Mouse (Mus musculus): ENCODE results near the gene Plcg2. TPM values are rescaled to one million over a fixed set of nuclear protein-coding genes. Genes with fewer than 3 reads are reported as not detected.

Plcg2 gene
- polyA plus RNA-seq, 1 experiment from 2014 or later, result 1.3 TPM

DNA sequence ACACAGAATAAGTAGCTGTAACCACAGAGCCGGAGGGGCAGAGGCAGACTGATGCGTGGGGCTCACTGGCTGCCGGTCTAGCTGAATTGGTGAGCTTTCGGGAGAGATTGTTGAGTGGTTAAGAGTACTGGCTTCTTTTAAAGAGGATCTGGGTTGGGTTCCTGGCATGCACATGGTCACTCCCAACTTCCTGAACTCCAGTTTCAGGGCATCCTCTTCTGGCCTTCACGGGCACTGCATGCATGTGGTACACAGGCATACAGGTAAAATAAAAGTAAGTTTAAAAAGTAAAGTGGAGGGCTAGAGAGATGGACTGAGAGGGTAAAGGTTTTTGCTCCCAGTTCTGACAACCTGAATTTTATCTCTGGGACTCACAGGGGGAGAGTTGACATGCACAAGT, 52.4 kb downstream of the Plcg2 start:
- Histone ChIP-seq H3K9ac (ENCODE audit: low read depth, low read length) (no peak overlapping the region), H3K36me3 (ENCODE audit: control insufficient read depth, insufficient read depth, low read length) (no peaks in the 10 kb centered on the region), H3K4me2 (ENCODE audit: low read length) (no peak overlapping the region), H3K27me3 (replicated peaks; ENCODE audit: control insufficient read depth, insufficient read depth, low read length) (no peaks in the 10 kb centered on the region), H3K4me1 (ENCODE audit: control insufficient read depth, insufficient read depth, low read depth, low read length) (no peaks in the 10 kb centered on the region), H3K4me3 (ENCODE audit: low read length) (no peak overlapping the region), H3K9me3 (ENCODE audit: control insufficient read depth, low read length) (no peaks in the 10 kb centered on the region), H3K27ac (ENCODE audit: low read depth, low read length) (no peak overlapping the region)
- ATAC-seq, result no peak
- WGBS, result 93% methylated on average over 5 of the region's 5 CpGs

DNA sequence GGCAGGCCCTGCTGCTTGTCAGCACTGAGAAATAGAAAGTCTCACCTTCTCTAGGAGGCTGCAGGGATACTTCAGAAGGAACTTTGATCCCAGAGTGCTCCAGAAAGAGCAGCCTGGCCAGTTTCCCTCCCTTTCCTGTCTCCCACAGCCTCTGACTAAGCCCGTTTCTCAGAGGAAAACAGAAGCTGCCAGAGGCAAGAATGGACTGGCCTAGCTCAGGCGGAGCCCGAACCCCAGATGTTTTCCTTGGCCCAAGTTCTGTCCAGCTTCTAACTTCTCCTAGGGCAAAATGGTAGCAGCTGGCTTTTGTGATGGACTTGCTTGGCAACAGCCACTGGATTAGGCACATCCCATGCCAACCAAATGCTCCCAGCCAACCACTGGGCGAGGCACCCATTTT, 62.9 kb downstream of the Plcg2 start:
- Histone ChIP-seq H3K9me3 (ENCODE audit: control insufficient read depth, low read length) (no peaks in the 10 kb centered on the region), H3K27ac (ENCODE audit: low read depth, low read length) (no peak overlapping the region), H3K36me3 (ENCODE audit: control insufficient read depth, insufficient read depth, low read length) (no peaks in the 10 kb centered on the region), H3K4me2 (ENCODE audit: low read length) (no peak overlapping the region), H3K27me3 (replicated peaks; ENCODE audit: control insufficient read depth, insufficient read depth, low read length) (no peaks in the 10 kb centered on the region), H3K4me3 (ENCODE audit: low read length) (no peak overlapping the region), H3K9ac (ENCODE audit: low read depth, low read length) (no peak overlapping the region), H3K4me1 (ENCODE audit: control insufficient read depth, insufficient read depth, low read depth, low read length) (no peaks in the 10 kb centered on the region)
- 71% methylated on average over 4 of the region's 4 CpGs for WGBS
- ATAC-seq, result no peak

DNA sequence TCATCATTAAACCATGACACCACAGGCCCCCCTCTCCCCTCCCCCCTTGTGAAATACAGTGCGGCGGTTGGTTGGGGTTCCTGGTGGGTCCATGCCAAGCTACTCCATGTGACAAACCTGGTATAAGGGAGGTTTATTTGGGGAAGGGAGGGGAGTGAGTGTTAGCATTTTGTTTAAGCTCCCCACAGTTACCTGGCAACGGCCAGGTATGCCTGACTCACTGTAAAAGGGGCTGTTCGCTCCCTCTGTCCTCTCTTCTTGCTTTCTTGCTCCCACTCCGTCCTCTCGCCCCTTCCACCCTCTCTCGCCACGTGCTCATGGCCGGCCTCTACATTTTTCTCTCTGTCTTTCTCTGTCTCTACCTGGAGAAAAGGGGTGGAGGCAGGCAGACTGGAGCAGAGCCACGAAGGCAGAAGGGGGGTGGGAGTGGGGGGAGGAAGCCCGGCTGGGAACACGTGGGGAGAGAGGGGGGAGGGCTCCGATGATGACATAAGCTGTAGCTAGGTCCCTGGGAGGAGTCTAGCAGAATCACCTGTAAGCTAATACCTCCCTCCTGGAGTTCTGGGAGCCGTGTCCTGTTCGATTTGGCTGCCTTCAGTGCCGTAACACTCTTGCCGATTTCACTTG, 63.8 kb downstream of the Plcg2 start:
- Histone ChIP-seq H3K9ac (ENCODE audit: low read depth, low read length) (no peak overlapping the region), H3K4me3 (ENCODE audit: low read length) (no peak overlapping the region), H3K4me2 (ENCODE audit: low read length) (peak overlapping the region; percentile 29), H3K27me3 (replicated peaks; ENCODE audit: control insufficient read depth, insufficient read depth, low read length) (no peaks in the 10 kb centered on the region), H3K9me3 (ENCODE audit: control insufficient read depth, low read length) (no peaks in the 10 kb centered on the region), H3K36me3 (ENCODE audit: control insufficient read depth, insufficient read depth, low read length) (no peaks in the 10 kb centered on the region), H3K4me1 (ENCODE audit: control insufficient read depth, insufficient read depth, low read depth, low read length) (no peaks in the 10 kb centered on the region), H3K27ac (ENCODE audit: low read depth, low read length) (no peak overlapping the region)
- ATAC-seq, result 0 out of 2 replicates have a peak, but pooled peaks have one; percentile 20
- 16% methylated on average over 17 of the region's 17 CpGs for WGBS

DNA sequence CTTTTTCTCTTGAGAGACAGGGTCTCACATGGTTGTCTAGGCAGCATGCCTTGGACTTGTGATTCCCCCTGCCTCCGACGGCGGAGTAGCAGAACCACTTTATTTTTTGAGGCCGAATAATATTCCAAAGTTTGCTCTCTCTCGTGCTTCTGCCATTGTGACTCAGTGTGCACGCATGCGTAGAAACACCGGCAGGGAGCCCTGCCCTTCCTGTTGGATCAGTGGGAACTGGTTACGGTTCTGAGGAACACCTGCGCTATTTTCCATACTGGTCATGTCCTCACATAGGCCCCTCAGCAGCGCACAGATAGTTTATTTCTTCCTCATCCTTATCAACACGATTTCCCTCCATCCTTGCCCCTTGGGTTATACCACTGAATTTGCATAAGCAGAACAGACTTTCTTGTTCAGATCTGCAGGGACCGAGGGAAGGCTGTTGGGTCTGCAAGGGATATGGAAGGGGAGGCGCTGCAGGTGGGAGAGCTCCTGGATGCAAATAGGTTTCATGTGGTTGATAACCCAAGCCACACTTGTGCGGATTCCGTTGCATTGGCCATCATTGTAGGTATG, 64.4 kb downstream of the Plcg2 start:
- H3K4me2 ChIP-seq (ENCODE audit: low read length), result peak overlapping the region; percentile 29; the same call in 1 of the 2 replicates
- ATAC-seq, result no peak
- WGBS, result 33% methylated on average over 16 of the region's 16 CpGs

DNA sequence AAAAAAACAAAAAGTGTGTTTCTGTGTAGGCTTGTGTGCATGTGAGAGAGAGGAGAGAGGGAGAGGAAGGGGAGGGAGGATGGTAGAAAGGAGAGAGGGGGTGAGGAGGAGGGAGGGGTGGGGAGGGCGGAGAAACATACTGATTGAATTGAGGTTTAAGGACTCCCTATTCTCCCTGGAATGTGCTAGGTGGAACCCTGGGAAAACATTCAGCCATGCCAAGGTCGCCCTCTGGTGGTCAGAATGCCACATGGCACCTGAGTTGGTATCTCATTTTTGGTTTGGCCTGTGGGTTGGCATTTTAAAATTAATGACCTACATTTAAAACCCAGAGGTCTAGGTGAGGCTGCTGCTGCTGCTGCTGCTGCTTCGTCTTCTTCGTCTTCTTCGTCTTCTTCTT, 71.3 kb downstream of the Plcg2 start:
- no peaks in the 10 kb centered on the region for H3K27me3 ChIP-seq (replicated peaks; ENCODE audit: control insufficient read depth, insufficient read depth, low read length)
- H3K4me1 ChIP-seq (ENCODE audit: control insufficient read depth, insufficient read depth, low read depth, low read length), result no peaks in the 10 kb centered on the region
- H3K4me3 ChIP-seq (ENCODE audit: low read length), result no peak overlapping the region
- 40% methylated on average over 5 of the region's 5 CpGs for WGBS
- H3K4me2 ChIP-seq (ENCODE audit: low read length), result no peak overlapping the region
- ATAC-seq, result no peak
- no peaks in the 10 kb centered on the region for H3K36me3 ChIP-seq (ENCODE audit: control insufficient read depth, insufficient read depth, low read length)
- no peak overlapping the region for H3K9ac ChIP-seq (ENCODE audit: low read depth, low read length)
- no peak overlapping the region for H3K27ac ChIP-seq (ENCODE audit: low read depth, low read length)
- H3K9me3 ChIP-seq (ENCODE audit: control insufficient read depth, low read length), result no peaks in the 10 kb centered on the region

More for the DNA sequence above, 64.4 kb downstream of the Plcg2 start:
- Histone ChIP-seq H3K27me3 (replicated peaks; ENCODE audit: control insufficient read depth, insufficient read depth, low read length) (no peaks in the 10 kb centered on the region), H3K27ac (ENCODE audit: low read depth, low read length) (no peak overlapping the region), H3K4me1 (ENCODE audit: control insufficient read depth, insufficient read depth, low read depth, low read length) (no peaks in the 10 kb centered on the region), H3K9me3 (ENCODE audit: control insufficient read depth, low read length) (no peaks in the 10 kb centered on the region), H3K36me3 (ENCODE audit: control insufficient read depth, insufficient read depth, low read length) (no peaks in the 10 kb centered on the region), H3K4me3 (ENCODE audit: low read length) (no peak overlapping the region), H3K9ac (ENCODE audit: low read depth, low read length) (no peak overlapping the region)

DNA sequence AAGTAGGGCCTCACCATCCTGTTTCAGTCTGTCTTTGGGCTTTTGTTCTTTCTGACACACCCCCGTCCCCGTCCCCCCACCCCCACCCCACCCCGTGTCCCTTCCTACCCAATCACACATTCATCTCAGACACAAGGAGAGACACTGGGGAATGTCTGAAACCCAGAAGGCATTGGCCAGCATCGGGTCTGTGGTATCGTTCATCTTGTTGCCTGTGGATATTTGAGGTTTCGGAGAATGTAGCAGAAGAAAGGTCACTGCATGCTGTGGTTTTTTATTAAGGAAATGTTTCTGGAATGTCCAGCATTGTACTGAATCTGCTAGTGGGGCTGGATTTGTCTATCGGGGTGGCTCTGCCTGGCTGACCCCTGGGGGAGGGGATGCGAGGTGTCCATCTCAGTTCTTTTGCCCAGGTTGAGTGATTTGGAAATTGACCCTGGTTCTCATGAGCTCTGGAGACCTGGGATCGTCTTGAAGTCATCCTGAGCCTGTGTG, 78.2 kb downstream of the Plcg2 start:
- Histone ChIP-seq H3K27me3 (replicated peaks; ENCODE audit: control insufficient read depth, insufficient read depth, low read length) (no peaks in the 10 kb centered on the region), H3K4me1 (ENCODE audit: control insufficient read depth, insufficient read depth, low read depth, low read length) (no peaks in the 10 kb centered on the region), H3K4me3 (ENCODE audit: low read length) (no peak overlapping the region), H3K4me2 (ENCODE audit: low read length) (no peak overlapping the region), H3K27ac (ENCODE audit: low read depth, low read length) (no peak overlapping the region), H3K36me3 (ENCODE audit: control insufficient read depth, insufficient read depth, low read length) (no peaks in the 10 kb centered on the region), H3K9me3 (ENCODE audit: control insufficient read depth, low read length) (no peaks in the 10 kb centered on the region), H3K9ac (ENCODE audit: low read depth, low read length) (no peak overlapping the region)
- WGBS, result 55% methylated on average over 9 of the region's 9 CpGs
- no peak for ATAC-seq

DNA sequence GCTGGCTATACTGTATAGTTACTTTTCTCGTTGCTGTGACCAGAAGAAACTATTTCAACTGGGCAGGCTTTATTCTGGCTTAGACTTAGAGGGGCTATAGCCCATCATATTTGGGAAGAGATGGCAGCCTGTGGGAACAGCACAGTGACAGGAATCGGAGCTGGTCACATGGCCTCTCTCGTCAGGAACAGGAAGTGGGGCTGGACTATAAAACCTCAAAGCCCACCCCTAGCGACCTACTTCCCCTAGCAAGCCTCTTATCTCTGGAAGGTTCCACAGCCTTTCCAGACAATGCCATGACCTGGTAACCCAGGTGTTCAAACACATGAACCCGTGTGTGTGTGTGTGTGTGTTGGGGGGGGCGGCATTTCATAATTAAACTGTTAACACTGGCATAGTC, 79.0 kb downstream of the Plcg2 start:
- no peak overlapping the region for H3K4me3 ChIP-seq (ENCODE audit: low read length)
- H3K4me2 ChIP-seq (ENCODE audit: low read length), result no peak overlapping the region
- no peak overlapping the region for H3K27ac ChIP-seq (ENCODE audit: low read depth, low read length)
- no peaks in the 10 kb centered on the region for H3K36me3 ChIP-seq (ENCODE audit: control insufficient read depth, insufficient read depth, low read length)
- ATAC-seq, result no peak
- no peaks in the 10 kb centered on the region for H3K4me1 ChIP-seq (ENCODE audit: control insufficient read depth, insufficient read depth, low read depth, low read length)
- WGBS, result 88% methylated on average over 6 of the region's 6 CpGs
- H3K27me3 ChIP-seq (replicated peaks; ENCODE audit: control insufficient read depth, insufficient read depth, low read length), result no peaks in the 10 kb centered on the region
- no peak overlapping the region for H3K9ac ChIP-seq (ENCODE audit: low read depth, low read length)
- H3K9me3 ChIP-seq (ENCODE audit: control insufficient read depth, low read length), result no peaks in the 10 kb centered on the region

DNA sequence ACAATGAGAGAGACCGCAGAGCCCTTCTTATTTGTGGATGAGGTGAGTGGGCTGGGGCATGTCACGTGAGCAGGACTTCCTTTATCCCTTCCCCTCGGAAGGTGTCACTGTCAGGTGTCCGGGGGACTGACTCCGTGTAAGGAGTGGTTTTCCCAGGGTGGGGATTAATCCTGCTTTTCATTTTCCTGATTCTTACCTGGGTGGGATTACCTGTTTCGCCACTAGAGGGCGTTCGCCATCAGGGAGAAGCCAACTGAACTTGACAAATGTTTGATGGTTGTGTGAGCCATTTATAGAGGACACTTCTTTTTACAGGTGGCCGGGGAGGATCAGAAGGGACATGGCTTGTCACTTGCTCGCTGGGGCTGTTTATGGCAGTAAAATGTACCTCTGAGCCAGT, 79.8 kb downstream of the Plcg2 start:
- H3K4me1 ChIP-seq (ENCODE audit: control insufficient read depth, insufficient read depth, low read depth, low read length), result no peaks in the 10 kb centered on the region
- no peak for ATAC-seq
- H3K27ac ChIP-seq (ENCODE audit: low read depth, low read length), result no peak overlapping the region
- peaks cover 3% of the 10 kb centered on the region; the same call in 1 of the 2 replicates for H3K36me3 ChIP-seq (ENCODE audit: control insufficient read depth, insufficient read depth, low read length)
- H3K27me3 ChIP-seq (replicated peaks; ENCODE audit: control insufficient read depth, insufficient read depth, low read length), result no peaks in the 10 kb centered on the region
- H3K4me2 ChIP-seq (ENCODE audit: low read length), result no peak overlapping the region
- 57% methylated on average over 10 of the region's 10 CpGs for WGBS
- peaks cover 3% of the 10 kb centered on the region; the same call in 1 of the 2 replicates for H3K9me3 ChIP-seq (ENCODE audit: control insufficient read depth, low read length)
- H3K9ac ChIP-seq (ENCODE audit: low read depth, low read length), result no peak overlapping the region
- no peak overlapping the region for H3K4me3 ChIP-seq (ENCODE audit: low read length)

DNA sequence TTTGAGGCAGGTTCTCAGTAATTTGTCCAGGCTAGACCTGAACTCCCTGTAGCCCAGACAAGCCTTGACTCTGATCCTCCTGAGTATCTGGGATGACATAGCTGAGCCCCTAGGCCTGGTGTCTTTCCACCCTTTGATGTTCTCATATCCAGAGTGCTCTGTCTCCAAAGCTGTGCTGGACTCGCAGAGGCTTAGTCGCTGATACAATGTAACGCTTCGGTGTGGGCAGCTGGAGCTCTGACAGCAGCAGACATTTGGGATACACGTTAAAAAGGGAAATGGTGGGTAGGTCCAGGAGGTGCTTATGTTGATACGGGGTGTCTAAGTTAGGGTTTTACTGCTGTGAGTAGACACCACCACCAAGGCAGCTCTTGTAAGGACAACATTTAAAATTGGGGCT, 80.8 kb downstream of the Plcg2 start:
- peaks cover 3% of the 10 kb centered on the region; the same call in 1 of the 2 replicates for H3K36me3 ChIP-seq (ENCODE audit: control insufficient read depth, insufficient read depth, low read length)
- H3K4me2 ChIP-seq (ENCODE audit: low read length), result no peak overlapping the region
- H3K4me1 ChIP-seq (ENCODE audit: control insufficient read depth, insufficient read depth, low read depth, low read length), result no peaks in the 10 kb centered on the region
- no peak overlapping the region for H3K4me3 ChIP-seq (ENCODE audit: low read length)
- no peak overlapping the region for H3K27ac ChIP-seq (ENCODE audit: low read depth, low read length)
- H3K9me3 ChIP-seq (ENCODE audit: control insufficient read depth, low read length), result peaks cover 8% of the 10 kb centered on the region
- H3K9ac ChIP-seq (ENCODE audit: low read depth, low read length), result no peak overlapping the region
- H3K27me3 ChIP-seq (replicated peaks; ENCODE audit: control insufficient read depth, insufficient read depth, low read length), result no peaks in the 10 kb centered on the region
- ATAC-seq, result no peak
- WGBS, result 92% methylated on average over 6 of the region's 6 CpGs

Data from hindbrain, embryonic 16.5 days (tissue).